Mouse (Mus musculus): ENCODE results near the gene Umad1.

The Umad1 gene

GRCm38 (mm10) chr6:8259004-8259666 is at the start of gene Umad1, which contains the start of the genes Rpa3 and Gm45062:
Umad1 (plus strand) TSS chr6:8259288.
Rpa3 (minus strand) TSS chr6:8259173.
Gm45062 (plus strand) TSS chr6:8259450.
- peak; percentile 98 for DNase-seq

DNA sequence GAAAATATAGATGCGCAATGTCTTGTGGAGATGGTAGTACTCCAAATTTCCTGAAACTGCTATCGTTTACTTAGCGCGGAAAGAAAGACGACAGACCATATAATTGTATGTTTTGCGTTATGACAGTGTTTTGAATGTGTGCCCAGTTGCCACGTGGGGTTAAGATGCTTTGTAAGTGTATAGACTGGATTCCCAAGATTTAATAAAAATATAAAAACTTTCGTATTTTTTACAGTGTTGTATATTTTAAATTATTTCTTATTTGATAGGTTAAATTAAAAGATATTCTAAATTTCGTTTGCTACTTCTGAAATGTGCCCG is 49.3 kb upstream of the Umad1 start:
- DNase-seq: peak in 1 of 2 experiments; percentile 12

GRCm38 (mm10) chr6:8210661-8211060 is 48.4 kb upstream of the Umad1 start:
- DNase-seq: no peak

DNA sequence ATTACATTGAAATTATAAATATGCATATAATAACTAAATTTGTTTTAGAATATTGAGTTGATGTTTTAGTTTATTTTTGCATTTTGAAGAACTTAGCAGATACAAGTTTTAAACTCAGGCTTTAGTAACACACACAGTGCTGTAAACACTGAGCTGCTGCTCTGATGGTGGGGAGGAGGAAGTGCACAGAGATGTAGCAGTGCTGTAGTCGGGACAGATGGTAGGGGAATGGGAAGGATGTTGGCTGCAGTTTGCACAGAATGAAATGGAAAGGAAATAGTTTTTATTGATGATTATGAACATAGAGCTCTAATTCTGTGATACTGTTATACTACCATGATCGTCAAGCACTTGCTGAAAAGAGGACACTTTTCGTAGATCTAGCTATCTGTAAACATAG is 32.1 kb upstream of the Umad1 start:
- DNase-seq: no peak

DNA sequence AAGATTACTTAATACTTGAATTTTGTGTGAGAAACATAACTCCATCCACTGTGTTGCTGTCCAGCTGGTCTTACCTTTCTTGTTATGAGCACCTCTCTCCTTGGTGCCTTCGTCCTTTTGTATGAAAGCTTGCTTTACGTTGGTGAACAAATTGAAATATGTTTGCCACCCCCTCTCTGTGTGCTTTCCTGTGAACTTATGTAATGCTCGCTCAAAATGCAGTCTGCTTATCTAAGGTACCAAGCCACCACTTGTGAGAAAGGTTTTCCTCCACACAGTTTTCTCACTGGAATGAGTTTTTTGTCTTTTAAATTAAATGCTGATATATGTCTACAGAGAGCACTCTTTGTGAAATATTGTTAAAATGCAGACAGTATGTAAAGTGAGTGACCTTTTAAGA is 30.5 kb upstream of the Umad1 start:
- DNase-seq: no peak

- no peak for DNase-seq
Observed at GRCm38 (mm10) chr6:8258316-8258715, 772 bp upstream of the Umad1 start.

- DNase-seq: no peak
Observed at GRCm38 (mm10) chr6:8259667-8260044, 568 bp downstream of the Umad1 start.

GRCm38 (mm10) chr6:8271047-8271446 is 12.0 kb downstream of the Umad1 start:
- DNase-seq: no peak

GRCm38 (mm10) chr6:8274387-8275054 is 15.4 kb downstream of the Umad1 start:
- DNase-seq: peak; percentile 21 to 56

DNA sequence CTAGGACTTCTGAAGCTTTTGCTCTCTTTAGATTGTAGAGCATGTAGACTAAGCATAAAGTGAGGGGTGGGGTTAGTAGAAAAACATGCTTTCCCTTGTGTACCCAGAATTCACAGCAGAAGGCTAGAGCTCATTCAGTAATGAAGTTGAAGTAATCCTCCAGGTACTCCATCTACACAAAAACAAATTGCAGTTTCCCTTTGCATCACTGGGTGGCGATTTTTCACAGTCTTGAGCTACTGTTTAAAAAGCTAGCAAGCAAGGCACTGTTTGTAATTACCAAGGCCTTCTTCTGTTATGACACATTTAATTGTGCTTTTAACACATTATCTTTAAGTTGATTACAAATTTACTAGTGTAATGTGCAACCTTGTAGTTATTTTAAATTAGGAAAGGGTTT is 16.0 kb downstream of the Umad1 start:
- DNase-seq: peak; percentile 64 to 76

DNA sequence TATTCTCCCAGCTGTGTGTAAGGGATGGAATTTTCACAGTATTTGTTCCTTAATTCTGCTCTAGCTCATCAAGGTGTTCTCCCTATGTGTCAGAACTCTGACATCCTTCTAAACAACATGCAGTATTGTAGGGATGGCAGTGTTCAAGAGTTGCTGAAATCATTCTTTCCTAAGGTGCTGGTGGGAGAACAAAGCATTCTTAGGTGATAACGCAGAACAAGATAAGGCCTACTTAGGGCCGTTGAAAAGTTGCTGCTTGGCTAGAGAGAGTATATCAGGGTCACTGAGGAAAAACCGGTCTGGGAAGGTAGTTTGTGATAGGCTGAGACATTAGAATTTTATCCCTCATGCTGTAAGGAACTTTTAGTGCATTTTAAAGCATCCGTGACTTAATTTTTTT is 17.3 kb downstream of the Umad1 start:
- DNase-seq: no peak

DNA sequence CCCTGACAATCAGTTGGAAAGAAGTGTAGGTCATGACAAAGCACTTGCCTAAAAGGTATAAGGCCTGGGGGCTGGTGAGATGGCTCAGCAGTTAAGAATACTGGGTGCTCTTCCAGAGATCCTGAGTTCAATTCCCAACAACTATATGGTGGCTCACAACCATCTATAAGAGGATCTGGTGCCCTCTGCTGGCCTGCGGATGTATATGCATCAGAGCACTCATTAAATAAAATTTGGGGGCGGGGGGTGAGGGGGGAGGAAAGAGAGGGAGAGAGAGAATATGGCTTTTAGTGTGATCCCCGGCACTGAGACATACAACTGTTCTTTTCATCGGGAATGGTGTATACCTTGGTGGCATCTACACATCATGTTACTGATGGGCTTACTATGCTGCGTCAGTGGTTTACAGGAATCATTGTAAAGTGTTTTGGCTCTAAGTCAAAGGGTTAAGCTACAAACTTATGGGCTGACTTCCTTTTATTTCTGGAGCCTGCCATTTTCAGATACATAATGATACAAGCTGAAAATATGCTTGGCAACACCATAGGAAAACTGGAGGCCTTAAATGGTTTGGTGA is 19.4 kb downstream of the Umad1 start:
- DNase-seq: no peak

GRCm38 (mm10) chr6:8283255-8283654 is 24.2 kb downstream of the Umad1 start:
- DNase-seq: no peak

- DNase-seq: no peak
Observed at GRCm38 (mm10) chr6:8285401-8285960, 26.4 kb downstream of the Umad1 start.

- DNase-seq: no peak
Observed at GRCm38 (mm10) chr6:8286146-8286545, 27.1 kb downstream of the Umad1 start.

GRCm38 (mm10) chr6:8288755-8289580 is 29.9 kb downstream of the Umad1 start:
- no peak for DNase-seq

DNA sequence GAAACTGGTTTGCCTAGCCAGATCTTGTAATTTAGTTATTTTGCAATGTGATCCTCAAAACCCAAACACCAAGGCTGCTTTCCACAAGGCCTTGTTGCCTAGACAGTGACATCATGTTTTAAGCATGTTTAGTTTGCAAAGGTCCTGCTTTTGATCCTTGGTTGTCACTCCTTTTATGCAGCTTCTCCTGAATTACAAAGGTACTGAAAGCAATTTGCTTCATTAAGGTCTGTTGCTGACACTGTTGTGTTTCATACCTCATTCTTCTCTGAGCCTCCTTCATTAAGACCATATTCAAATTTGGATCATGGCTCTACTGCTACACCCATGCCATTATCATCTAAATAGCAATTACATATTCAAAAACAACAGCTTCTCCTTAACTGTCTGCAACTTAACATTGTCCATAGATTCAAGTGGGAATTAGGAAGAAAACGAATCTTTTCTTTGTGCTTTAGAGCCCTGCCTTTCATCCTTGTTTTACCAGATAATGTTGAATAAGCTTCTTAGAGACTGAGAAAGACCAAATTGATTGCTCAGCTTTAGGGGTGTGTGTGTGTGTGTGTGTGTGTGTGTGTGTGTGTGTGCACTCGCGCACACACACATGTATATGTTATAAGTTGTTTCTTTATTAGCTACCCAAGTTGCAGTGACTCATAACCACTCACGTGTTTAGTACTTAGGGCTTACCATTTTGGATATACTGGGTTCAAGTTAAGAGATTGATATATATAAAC is 35.1 kb downstream of the Umad1 start:
- no peak for DNase-seq

GRCm38 (mm10) chr6:8299066-8299863 is 40.2 kb downstream of the Umad1 start:
- DNase-seq: no peak

- no peak for DNase-seq
Observed at GRCm38 (mm10) chr6:8307878-8308775, 49.0 kb downstream of the Umad1 start.

DNA sequence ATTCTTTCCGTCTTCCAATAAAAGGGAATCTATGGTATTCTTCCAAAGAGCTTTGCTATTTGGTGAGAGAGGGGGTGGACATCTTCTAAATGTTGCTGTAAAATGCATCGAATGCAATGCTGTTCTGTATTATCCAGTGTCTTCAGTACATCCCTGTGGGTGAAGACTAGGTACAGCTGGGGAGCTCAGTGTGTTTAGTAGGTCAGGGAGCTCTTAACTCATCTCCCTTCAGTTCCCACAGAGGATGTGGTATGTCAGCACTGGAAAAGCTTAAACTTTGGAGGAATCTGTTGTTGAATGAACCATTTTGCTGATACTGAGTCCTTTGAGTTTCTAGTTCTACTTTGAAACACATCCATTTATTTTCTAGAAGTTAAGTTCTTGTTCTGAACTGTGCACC is 53.5 kb downstream of the Umad1 start:
- DNase-seq: no peak

GRCm38 (mm10) chr6:8316201-8316600 is 57.1 kb downstream of the Umad1 start:
- no peak for DNase-seq

Measured in kidney, adult 8-10 months (tissue).